Mouse (Mus musculus): ENCODE measurements around the gene Pde4b.

- no peak for TF ChIP-seq ZNF384 (IDR thresholded peaks at IDR 0.05; ENCODE audit: low read depth, low read length)
- no peak for TF ChIP-seq ZC3H11A (IDR thresholded peaks at IDR 0.05; ENCODE audit: borderline replicate concordance, low read depth, low read length)
- no peak for TF ChIP-seq MAFK (IDR thresholded peaks at IDR 0.05; ENCODE audit: insufficient read depth, low read depth, low read length)
- TF ChIP-seq HCFC1 (IDR thresholded peaks at IDR 0.05; ENCODE audit: borderline replicate concordance, insufficient read depth, low read length), result no peak
- no peak for TF ChIP-seq CHD2 (IDR thresholded peaks at IDR 0.05; ENCODE audit: low read depth, low read length)
Observed at GRCm38 (mm10) chr4:102253994-102254393, 166.7 kb downstream of the Pde4b start.
